Mouse (Mus musculus): ENCODE data around the gene Zfp410.
A peak's percentile ranks its signal among the peaks of the same experiment; 100 is the strongest.
"Not testable (repeated sequence)": the region's sequence is repeated elsewhere in the genome, so short reads cannot be mapped to it uniquely, and the experiment has no call there.

Zfp410 gene

DNA sequence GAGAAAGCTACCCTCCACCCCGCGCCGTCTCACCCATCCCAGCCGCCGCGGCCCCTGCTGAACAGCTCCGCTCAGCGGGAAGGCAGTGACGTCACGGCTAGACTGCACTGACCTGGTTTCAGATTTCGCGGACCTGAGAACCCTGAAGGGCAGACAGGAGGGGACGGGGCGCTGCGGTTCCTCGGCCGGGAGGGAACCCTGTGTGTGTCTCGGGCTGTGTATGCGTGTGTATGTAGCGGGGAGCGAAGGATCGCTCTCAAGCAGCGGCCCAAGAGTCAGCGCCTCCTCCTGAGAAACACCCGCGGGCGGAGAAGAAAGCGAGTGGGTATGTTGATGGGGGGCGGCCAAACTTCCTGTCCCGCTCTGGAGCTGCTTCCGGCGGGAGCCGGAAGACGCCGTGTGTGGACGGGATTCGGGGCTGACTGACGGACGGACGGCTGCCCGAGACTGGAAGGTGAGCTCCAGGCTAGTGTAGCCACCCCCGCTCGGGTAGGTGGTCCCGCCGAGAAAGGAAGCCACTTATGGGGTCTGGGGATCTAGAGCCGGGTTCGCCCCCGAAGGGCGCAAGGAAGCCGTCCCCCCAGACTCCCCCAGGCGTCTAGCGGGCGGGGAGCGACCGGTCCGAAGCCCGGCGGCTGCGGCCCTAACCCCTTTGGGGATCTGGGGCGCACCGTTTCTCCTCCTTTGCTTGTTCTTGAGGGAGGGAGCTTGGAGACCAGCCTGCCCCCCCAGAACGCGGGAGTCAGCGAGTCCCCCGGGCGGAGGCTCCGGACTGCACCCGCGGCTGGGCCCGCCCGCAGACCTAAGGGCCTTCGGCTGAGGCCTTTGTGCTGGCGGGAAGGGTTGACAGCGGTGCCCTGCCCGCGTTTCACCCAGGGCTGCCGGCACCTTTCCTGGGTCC lies at the start of gene Zfp410:
Gene Zfp410 (plus strand): TSS at position 132 of the 901 bp plus-strand sequence.
- DNase-seq, result peak; percentile 87

DNA sequence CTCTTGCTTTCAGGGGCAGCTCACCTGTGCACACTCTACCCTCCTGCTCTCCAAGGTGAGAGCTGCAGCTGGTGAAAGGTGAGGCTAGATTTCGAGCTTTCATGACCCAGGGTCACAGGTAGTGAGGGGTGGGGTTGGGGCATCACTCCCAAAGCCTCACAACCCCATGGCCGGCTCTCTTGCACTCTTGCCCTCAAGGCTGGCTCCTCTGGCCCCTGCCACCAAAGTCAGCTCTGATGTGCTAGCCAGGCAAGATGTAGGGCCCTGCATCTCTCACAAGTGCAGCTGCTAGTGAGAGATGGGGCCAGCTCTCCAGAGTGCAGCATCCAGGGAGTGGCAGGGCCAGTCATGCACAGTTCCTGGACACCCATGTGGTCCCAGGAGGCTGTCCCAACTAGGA lies 49.4 kb upstream of the Zfp410 start:
- DNase-seq, result no peak

DNA sequence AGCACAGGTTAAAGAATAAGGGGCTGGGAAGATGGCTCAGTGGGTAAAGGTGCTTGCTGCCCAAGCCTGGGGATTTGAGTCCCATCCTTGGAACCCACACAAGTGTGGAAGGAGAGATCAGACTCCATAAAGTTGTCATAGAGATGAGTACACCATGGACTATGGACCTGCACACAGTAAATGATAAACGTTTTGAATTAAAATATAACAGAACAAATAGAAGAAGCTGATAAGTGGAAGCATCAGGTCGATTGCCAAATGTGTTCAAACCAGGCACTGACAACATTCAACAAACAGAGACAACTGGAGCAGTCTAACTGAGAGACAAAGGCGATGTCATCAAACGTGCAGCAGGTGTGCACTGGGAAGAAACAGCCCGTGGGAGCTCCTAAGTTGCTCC lies 43.3 kb upstream of the Zfp410 start:
- no peak for DNase-seq

DNA sequence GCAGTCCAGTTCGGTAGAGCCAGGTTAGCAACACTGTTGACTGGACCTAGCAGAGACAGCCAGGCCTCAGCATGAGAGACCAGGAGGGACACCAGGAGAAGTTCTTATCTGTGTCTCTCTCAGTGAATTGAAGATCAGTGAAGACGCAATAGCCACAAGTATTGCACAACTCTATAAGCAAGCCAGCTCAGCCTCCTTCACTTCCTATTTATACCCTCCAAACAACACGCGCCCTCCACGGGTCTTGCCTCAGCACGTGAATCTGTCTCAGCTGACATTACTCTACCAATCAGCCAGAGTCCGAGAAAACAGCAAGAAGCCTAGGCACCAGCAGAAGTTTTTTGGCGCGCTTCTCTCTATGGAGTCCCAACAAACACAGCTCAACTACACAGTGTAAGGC lies 41.4 kb upstream of the Zfp410 start:
- no peak for DNase-seq

DNA sequence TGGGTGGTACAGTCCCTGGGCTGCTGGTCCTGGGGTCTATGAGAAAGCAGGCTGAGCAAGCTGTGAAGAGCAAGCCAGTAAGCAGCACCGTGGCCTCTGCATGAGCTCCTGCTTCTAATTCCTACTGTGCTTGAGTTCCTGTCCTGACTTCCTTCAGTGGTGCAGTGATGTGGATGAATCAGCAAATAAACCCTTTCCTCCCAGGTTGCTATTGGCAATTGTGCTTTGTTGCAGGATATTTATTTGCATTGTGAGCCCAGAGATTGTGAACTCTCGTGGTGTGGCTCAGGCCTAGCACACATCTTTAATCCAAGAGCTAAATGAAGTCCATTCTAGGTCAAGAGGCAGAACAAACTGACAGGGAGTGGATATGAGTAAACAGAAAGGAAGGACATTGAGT lies 40.4 kb upstream of the Zfp410 start:
- DNase-seq, result no peak

DNA sequence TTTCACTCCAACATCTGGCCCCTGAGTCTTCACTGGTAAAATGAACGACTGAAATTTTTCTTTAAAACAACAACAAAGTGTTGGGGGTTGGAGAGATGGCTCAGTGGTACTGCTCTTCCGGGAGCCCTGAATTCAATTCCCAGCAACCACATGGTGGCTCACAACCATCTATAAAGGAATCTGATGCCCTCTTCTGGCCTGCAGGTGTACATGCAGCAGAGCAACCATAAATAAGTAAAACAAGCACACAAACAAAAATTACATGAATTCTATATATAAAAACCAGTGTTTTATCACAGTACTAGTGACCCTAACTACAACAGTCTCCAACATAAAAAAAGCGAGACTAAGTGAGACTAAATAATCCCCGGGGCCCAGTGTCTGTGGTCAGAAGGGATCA lies 39.9 kb upstream of the Zfp410 start:
- no peak for DNase-seq

DNA sequence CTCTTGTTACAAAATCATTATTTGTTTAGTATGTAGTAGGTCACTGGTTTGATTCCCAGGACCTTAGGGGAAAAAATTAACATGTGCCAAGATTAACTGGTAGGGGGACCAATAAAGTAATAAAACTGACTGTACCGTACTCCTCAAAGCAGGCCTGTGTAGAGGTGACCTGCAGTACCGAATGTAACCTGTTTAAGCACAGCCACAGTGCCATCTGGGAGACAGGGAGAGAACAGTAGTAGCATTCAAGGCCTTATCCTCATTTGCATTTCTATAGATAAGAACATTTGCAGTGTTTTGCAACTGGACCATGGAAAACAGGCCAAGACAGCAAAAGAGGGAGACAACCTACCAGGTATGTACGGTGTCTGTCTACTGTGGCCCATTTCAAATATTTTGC lies 38.8 kb upstream of the Zfp410 start:
- DNase-seq, result no peak

DNA sequence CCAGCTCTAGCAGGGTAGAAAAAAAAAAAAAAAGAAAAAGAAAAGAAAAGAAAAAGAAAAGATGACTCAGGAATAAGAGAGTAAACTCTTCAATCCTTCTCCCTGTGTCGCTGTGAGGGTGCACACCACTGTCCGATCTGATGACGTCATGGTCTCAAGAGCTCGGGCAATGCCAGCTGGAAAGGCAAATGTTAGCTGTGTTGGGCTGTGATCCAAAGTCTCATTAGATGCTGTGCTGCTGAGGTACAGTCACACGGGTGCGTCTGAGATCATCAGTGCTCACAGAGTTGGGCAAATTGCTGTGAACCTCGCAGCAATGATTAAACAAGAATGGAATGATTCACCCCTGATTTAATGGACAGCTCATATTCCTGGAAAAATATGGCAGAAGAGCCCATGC lies 37.8 kb upstream of the Zfp410 start:
- DNase-seq, result no peak

DNA sequence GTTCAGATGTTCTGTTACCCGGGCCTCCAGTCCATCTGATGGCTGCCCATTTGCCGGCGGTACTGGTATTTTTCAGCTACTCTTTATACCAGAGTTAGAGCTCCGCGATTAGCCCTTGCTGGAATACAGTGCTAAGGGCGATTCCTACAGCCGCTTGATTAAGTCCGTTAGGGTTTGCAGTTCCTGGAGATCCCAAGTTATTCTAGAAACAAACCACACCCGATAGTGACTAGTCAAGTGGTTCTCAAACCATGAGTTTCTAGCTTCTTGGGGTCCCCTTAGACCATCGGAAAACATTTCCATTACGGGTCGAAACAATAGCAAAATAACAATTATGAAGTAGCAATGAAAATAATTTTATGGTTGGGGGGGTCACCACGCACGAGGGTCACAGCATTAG lies 32.3 kb upstream of the Zfp410 start:
- no peak for DNase-seq

DNA sequence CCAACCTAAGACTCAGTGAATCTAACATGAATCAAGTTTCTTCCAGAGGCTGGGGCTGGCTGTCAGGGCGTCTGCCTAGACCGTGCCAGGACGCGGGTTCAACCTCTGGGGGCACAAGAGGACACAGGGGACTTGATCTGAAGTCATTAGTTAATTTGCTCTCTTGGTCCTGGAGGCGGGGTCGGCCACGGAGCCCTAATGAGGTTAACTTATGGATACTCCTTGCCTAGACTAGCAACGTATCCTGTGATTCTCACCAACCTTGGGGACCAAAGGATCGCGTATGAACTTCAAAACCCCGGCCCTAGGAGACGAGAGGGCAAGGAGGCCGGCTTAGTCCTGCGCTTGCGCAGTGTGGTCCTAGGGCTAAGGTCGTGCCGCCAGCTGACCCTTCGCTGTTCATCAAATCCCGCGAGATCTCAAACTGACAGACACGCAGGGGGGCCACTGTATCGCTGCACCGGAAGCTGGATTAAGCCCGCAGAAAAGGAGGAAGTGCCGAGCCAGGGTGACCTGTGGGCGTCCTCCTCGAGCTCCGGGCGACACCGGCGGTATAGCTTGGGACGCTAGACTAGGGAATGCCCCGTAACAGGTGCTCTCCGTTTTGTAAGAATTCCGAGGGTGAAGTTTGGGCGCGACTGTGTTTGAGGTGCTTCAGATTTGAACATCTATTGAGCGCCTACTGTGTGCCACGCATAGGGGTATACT lies 31.6 kb upstream of the Zfp410 start, which contains the start of gene Ptgr2:
Gene Ptgr2 (plus strand): TSS at position 348 of the 708 bp plus-strand sequence.
- peak; percentile 93 for DNase-seq

DNA sequence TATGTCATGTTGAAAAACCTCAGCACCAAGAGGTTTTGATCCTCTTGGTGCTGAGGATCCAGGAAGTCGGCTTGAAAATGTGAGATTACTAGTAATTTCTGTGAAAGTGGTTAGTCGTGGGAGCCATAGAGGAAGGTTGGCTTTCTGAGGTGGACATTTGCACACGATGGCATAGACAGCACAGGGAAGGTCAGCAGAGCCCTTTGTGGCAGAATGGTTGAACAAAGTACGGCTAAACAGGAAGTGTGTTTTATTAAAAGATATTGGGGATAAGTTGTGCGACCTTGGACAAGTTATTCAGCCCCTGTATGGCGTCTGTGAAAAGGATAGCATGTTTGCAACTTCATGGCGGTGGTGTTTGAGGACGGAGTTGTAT lies 31.1 kb upstream of the Zfp410 start:
- no peak for DNase-seq

DNA sequence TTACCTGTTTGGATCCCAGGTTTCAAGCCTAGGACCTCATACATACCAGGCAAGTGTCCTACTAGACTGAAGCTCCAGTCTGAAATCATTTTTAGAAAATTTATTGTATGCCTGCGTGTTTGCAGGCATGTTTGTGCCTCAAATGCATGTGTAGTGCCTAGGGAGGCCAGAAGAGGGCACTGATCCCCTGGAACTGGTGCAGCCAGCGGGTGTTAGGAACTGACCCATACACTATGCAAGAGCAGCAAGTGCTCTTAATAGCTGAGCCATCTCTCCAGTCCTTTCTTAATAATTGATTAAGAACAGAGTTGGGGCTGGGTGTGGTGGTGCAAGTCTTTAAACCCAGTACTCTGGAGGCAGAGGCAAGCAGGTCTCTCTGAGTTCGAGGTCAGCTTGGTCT lies 28.2 kb upstream of the Zfp410 start:
- DNase-seq, result peak; percentile 62

DNA sequence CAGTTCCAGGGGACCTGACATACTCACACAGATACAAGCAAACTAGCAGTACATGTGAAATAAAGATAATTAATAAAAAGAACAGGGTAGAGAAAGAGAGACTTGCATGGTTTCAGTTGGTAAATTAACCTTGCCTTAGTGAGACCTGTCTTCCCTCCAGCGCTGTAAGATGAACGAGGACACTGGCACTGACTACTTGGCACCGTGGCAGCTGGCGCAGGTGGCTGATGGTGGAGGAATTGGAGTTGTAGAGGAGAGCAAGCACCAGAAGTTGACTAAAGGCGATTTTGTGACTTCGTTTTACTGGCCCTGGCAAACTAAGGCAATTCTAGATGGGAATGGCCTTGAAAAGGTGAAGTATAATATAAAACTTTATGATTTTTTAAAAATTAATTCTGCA lies 18.8 kb upstream of the Zfp410 start:
- no peak for DNase-seq

DNA sequence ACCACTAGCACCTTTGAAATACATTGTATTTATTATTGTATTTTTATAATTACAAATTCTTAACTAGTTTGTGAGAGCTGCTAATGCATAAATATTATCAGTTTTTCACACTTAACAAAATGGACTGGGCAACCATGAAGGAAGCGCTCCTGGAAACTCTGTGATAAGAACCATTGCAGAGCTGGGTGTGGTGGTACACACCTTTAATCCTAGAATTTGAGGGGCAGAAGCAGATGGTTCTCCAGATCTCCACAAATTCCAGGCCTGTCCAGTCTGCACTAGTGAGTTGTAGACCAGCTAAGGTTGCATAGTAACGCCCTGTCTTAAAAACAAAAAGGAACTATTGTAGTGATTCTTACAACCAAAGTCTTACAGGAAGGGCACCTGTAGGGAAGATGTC lies 17.4 kb upstream of the Zfp410 start:
- DNase-seq, result no peak

DNA sequence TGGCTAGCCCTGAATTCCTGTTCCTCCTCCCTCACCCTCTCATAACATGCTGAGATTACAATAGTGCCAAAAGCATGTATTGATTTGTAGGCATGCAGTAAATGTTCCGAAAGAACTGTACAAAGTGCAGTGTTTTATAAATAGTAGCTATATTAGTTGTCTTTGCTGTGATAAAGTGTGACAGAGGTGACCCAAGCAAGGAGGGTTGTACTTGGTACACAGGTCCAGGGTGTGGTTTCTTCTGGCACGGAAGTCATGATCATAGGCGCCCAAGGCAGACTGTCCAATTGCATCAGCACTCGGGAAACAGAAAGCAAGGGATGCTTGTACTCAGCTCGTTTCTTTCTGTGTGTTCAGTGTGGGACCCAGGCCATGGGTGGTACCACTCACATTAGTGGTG lies 12.6 kb upstream of the Zfp410 start:
- DNase-seq, result no peak

DNA sequence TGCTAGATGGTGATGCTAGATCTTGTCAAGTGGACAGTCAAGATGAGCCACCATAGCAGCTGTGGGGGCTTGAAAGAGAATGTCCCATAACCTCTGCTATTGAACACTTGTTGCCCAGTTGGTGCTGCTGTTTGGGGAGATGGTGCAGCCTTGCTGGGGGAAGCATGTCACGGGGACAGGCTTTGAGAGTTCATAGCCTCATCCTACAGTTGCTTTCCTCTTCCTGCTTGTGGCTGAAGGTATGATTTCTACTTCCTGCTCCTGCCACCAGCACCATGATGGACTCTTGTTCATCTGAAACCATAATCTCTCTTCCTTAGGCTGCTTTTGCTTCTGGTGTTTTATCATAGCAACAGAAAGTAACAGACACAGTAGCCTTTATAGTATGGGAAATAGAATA lies 12.1 kb upstream of the Zfp410 start:
- DNase-seq, result no peak

DNA sequence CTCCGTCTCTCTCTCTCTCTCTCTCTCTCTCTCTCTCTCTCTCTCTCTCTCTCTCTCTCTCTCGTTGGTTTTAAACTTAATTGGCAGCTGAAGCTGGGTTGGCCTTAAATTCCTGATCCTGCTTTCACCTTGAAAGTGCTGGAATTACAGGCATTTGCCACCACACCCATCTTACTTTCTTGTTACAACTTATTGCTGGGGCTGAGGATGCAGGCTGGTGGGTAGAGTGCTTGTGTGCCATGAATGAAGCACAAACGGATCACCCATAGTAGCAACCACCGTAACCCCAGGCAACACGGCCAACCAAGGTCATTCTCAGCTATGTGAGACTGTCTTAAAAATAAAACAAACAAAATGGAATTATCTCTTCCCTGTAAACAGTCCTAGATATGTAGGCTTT lies 5.3 kb upstream of the Zfp410 start:
- no peak for DNase-seq

DNA sequence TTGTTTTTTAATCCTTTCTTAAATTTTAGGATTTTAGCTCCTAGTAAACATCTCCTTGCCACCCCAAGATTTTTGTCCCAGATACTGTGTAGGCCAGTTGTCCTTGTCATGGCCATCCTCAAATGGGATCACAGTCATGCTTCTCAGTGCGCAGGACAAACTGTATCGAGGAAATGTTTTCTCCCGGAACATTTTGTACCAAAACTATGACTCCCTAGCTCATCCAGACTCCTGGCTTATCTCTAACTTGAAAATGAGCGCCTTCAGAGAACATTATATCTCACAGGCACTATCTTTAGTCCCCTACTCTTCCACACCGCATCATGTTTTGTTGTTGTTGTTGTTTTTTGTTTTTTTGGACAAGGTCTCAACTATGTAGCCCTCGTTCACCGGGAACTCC lies 646 bp upstream of the Zfp410 start:
- DNase-seq, result no peak

DNA sequence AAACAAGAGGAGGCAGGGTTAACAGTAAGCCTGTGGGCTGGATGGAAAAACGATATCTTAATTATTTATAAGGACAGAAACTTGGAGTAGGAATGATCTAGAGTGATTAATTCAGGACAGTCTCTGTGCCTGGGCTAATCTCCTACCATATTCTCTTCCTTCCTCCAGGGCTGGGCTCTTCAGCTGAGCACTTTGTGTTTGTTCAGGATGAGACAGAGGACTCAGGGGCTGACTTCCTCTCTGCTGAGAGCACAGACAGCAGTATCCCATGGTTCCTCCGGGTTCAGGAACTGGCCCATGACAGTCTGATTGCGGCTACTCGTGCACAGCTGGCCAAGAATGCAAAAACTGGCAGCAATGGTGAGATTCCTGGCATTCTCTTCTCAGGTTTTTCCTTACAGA lies 10.5 kb downstream of the Zfp410 start:
- DNase-seq, result no peak

DNA sequence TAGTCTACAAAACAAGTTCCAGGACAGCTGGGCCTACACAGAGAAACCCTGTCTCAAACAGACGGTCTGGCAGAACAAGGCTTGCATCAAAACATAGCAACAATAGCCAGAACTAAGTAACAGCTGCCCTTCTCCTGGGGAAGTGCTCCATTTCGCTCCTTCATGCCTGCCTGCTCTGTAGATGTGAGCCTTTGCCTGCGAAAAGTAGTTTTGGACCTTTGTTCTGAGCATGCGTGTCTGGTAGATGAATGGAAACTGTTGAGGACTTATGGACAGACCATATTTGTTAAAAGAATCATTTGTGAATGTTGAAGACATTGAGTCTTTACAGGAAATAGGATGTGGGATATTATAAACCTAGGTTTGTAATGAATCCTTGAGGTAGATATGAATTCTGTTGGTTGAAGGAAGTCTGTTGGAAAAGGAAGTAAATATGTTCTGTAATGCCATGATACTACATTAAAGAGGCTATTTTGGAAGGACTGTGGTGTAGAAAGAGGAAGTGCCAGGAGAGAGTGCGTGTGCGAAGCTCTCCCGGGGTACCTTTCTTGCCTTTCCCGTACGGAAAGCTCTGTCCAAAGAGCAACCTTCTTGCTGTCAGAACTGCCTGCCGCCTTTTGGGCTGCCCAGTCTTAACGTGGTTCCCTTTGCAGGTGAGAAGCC lies 20.4 kb downstream of the Zfp410 start:
- no peak for DNase-seq

DNA sequence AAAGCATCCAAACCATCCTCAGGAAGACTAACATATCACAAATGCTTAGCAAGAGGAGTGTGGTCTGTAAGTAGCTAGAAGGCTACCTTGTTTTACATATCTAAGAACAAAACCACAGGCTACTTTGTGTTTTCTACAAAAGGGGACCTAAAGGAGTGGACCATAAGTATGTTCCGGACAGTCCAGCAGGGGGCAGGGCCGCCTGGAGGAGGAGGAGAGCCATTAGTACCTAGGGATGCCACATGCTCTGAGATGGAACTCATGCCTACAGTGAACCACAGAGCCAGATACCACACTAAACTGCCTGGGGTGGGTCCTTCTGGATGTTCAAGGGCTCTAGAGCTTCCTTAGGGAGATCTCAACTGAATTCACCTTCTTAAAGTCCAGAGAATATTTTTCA lies 30.5 kb downstream of the Zfp410 start:
- DNase-seq, result peak; percentile 15

DNA sequence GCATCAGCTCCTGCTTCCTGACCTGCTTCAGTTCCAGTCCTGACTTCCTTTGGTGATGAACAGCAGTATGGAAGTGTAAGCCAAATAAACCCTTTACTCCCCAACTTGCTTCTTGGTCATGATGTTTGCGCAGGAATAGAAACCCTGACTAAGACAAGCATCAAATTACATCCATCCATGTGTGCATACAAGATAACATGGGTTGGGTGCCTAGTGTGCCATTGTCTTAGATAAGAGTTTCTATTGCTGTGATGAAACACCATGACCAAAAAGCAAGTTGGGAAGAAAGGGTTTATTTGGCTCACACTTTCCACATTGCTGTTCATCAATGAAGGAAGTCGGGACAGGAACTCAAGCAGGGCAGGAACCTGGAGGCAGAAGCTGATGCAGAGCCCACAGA lies 42.0 kb downstream of the Zfp410 start:
- not testable (repeated sequence) for DNase-seq

DNA sequence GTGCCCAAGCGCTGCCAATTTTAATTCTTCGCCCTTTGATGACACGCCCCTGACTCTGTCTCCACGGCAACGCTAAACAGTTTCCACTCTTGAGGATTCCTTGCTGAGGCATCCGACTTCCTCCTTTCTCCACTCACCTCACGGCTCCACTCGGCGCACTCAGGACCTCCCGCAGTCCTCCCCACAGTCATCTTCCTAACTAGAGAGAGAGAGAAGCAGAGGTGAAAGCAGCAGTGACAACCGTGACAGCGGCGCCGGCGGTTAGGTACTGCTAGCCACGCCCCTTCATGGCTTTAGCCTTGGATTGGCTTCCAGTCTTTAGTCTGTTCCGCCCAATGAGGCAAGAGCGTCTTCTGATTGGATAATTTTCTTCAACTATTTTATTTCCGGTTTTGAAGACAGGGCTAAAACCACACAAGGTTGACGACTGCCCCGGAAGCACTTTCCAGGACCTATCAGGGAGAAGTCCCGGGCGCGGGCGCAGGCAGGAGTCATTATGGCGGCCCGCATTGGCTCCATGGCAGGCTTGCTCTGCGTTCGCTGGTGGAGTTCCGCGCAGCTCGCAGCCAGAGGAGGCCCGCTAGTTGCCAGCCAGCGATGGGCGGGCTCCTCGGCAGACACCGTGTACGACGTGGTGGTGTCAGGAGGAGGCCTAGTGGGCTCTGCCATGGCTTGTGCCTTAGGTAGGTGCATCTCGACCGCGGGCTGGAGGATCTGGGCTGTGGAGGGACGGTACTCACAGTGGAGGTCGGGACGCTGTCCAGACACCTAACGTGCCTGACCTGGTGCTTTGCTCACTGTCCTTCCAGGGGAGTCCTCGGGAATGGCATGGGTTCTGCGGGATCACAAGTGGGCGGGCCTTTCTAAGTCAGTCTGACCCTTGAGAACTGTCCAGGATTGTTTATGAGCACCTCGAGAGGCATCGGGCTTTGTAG lies 45.2 kb downstream of the Zfp410 start, which contains the start of the genes Coq6 and Fam161b:
Gene Coq6 (plus strand): TSS at position 103 of the 935 bp plus-strand sequence.
Gene Fam161b (minus strand): TSS at position 279 of the 935 bp plus-strand sequence.
- peak; percentile 94 for DNase-seq
